Mouse (Mus musculus) midbrain, embryonic 16.5 days (tissue): Measurements from ENCODE around the gene Cdk5r1. TPM values are rescaled to one million over a fixed set of nuclear protein-coding genes. Genes with fewer than 3 reads are reported as not detected.
A peak's percentile ranks its signal among the peaks of the same experiment; 100 is the strongest.

Experiments
- ATAC-seq: fragments of 200-750 bp; cut with Nextera tagmentation; 2 replicates; pipeline ENCODE4 v1.8.0; 2017; ENCODE audit warnings: moderate TSS enrichment
- H3K27ac ChIP-seq: fragments of 300-500 bp; sonication (generic); 2 replicates; pipeline ENCODE4 v1.5.1; 2014; ENCODE audit warnings: mild to moderate bottlenecking, low read length, mixed read lengths
- H3K27me3 ChIP-seq: fragments of 300-500 bp; sonication (generic); 2 replicates; pipeline ENCODE4 v1.6.1; 2014; ENCODE audit warnings: low read depth, low read length, mixed read lengths; ENCODE audit not compliant: control insufficient read depth, insufficient read depth
- H3K36me3 ChIP-seq: fragments of 300-500 bp; sonication (generic); 2 replicates; pipeline ENCODE4 v1.6.1; 2014; ENCODE audit warnings: mild to moderate bottlenecking, low read length, moderate library complexity, mixed read lengths; ENCODE audit not compliant: control insufficient read depth, insufficient read depth
- H3K4me1 ChIP-seq: fragments of 300-500 bp; sonication (generic); 2 replicates; pipeline ENCODE4 v1.6.1; 2014; ENCODE audit warnings: mild to moderate bottlenecking, low read length, mixed read lengths; ENCODE audit not compliant: control insufficient read depth, insufficient read depth
- H3K4me2 ChIP-seq: fragments of 300-500 bp; sonication (generic); 2 replicates; pipeline ENCODE4 v1.6.1; 2014; ENCODE audit warnings: mild to moderate bottlenecking, low read length, mixed read lengths
- H3K4me3 ChIP-seq: fragments of 300-500 bp; sonication (generic); 2 replicates; pipeline ENCODE4 v1.5.1; 2014; ENCODE audit warnings: low read depth, mild to moderate bottlenecking, low read length, moderate library complexity, mixed read lengths
- H3K9ac ChIP-seq: fragments of 300-500 bp; sonication (generic); 2 replicates; pipeline ENCODE4 v1.6.1; 2014; ENCODE audit warnings: low read depth, low read length, mixed read lengths
- H3K9me3 ChIP-seq: fragments of 300-500 bp; sonication (generic); replicated peaks from 2 replicates; pipeline ENCODE4 v1.6.1; 2014; ENCODE audit warnings: mild to moderate bottlenecking, low read length, mixed read lengths; ENCODE audit not compliant: control insufficient read depth, poor library complexity, severe bottlenecking
- WGBS: fragments of 180-500 bp; shearing (Covaris S2); extraction: QIAGEN DNeasy Blood & Tissue Kit; methylation state at CpG from one replicate; pipeline ENCODE4 v1.1.7; 2014; 5-methylcytosine and 5-hydroxymethylcytosine counted together
- polyA plus RNA-seq: library from polyadenylated mRNA; unstranded; fragments of >200 nt; fragmentation: Nextera tagmentation; extraction: Ambion mirVana; gene quantifications from 2 replicates; pipeline ENCODE4 v1.2.1, GENCODE M21; 2015

Gene Cdk5r1
- polyA plus RNA-seq, 1 experiment from 2014 or later, result 90.2 TPM

DNA sequence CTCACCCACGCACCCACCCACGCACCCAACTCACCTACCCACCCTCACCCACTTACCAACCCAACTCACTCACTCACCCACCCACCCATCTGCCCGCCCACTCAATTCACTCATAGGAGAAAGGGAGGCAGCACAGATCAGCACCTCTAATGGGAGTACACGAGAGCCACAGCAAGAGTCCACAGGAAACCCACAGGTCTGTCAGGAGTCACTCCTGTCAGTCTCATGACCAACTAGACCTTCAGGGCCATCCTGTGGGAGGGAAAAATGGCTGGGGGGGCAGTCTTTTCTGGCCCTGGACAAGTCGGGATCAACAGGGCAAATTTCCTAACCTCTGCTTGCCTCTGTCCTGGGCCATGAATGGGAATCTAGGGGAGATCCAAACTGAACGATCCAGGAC lies 31.0 kb downstream of the Cdk5r1 start:
- 88% methylated on average over 6 of the region's 6 CpGs for WGBS
- Histone ChIP-seq H3K27ac (peak overlapping the region; percentile 19; the same call in 1 of the 2 replicates), H3K9me3 (no peaks in the 10 kb centered on the region), H3K4me2 (no peak overlapping the region), H3K27me3 (no peaks in the 10 kb centered on the region), H3K4me1 (peaks cover 53% of the 10 kb centered on the region), H3K4me3 (no peak overlapping the region), H3K36me3 (no peaks in the 10 kb centered on the region), H3K9ac (no peak overlapping the region)
- no peak for ATAC-seq

DNA sequence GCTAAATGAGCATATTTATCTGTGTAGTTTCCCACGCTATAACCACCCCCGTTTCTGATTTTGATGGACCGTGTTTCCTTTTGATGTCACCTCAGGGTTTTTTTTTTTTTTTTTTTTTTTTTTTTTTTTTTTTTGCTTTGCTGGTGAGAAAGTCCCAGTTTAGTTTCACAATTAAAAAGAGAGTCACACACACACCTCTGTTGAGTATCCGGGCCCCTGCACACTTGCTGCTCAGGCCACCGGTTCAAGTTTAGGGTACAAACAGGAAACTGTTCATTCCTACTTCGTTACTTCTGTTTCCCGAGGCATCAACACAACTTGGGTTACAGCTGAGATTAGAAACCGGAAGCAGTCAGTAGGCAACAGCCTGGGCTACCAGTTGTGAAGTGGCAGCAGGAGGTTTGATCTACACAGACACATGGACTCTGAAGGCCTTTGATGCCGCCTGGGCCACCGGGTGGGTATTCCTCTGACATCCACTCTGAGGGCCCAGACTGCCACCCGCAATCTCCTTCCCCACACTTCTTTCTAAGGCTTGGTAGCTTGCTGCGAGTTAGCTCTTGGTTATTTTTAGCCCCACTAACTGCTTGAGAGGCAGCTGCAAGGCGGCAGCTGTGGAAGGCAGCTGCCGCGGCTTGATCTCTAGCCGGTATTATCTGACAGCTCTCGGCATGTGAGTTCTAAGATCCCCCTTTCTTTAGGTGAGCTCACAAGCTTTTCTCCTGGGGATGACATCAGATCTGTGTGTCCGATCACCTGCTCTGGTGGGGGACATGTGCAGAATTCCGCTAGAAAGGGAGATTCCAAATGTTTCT lies 31.7 kb downstream of the Cdk5r1 start:
- Histone ChIP-seq H3K4me1 (peaks cover 49% of the 10 kb centered on the region), H3K9ac (peak overlapping the region; percentile 35; the same call in 1 of the 2 replicates), H3K4me2 (peak overlapping the region; percentile 21)

DNA sequence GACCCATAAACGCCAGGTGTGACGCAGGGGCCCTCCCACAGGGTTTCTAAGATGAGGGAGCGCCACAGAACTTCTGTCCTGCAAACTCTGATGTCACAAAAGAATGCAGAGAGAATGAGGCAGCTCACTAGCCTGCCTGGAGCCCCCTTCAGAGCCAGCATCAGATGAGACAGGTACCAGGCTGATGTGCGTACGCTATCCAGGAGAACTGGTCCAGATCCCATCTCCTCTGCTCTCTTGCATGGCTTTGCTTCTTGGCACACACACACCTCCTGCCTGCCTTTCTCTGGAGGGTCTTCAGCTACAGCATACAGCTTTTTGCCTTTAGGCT lies 32.3 kb downstream of the Cdk5r1 start:
- 54% methylated on average over 5 of the region's 5 CpGs for WGBS
- no peaks in the 10 kb centered on the region for H3K36me3 ChIP-seq
- H3K9ac ChIP-seq, result peak overlapping the region; percentile 35
- H3K27ac ChIP-seq, result peak overlapping the region; percentile 78
- peak overlapping the region; percentile 21 for H3K4me2 ChIP-seq
- no peak overlapping the region for H3K4me3 ChIP-seq
- peaks cover 50% of the 10 kb centered on the region for H3K4me1 ChIP-seq
- ATAC-seq, result no peak
- H3K9me3 ChIP-seq, result no peaks in the 10 kb centered on the region
- no peaks in the 10 kb centered on the region for H3K27me3 ChIP-seq

More for the DNA sequence above, 31.7 kb downstream of the Cdk5r1 start:
- Histone ChIP-seq H3K27me3 (no peaks in the 10 kb centered on the region), H3K9me3 (no peaks in the 10 kb centered on the region), H3K4me3 (no peak overlapping the region), H3K27ac (peak overlapping the region; percentile 78), H3K36me3 (no peaks in the 10 kb centered on the region)
- 35% methylated on average over 19 of the region's 19 CpGs for WGBS
- no peak for ATAC-seq

DNA sequence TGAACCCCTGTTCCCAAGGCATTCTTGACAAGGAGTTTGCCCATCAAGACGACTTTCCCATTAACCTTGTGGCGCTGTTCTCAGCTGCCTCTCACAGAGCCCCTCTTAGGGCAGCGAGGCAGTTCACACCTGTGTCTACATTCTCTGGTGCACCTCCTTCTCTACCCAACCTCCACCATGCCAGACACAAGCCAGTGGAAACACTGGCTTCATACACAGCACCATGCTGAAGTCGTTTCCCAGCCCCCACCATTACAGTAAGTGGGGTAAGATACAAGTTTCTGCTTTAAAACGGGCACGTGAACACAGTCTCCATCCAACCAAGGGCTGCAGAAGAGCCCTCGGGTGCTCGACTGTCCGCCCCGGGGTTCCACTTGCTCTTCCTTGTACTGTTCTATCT lies 33.3 kb downstream of the Cdk5r1 start:
- WGBS, result 83% methylated on average over 10 of the region's 10 CpGs
- Histone ChIP-seq H3K36me3 (no peaks in the 10 kb centered on the region), H3K27ac (peak overlapping the region; percentile 13; the same call in 1 of the 2 replicates), H3K4me2 (no peak overlapping the region), H3K27me3 (no peaks in the 10 kb centered on the region), H3K9me3 (no peaks in the 10 kb centered on the region), H3K4me3 (no peak overlapping the region), H3K9ac (no peak overlapping the region), H3K4me1 (peaks cover 47% of the 10 kb centered on the region)
- no peak for ATAC-seq

DNA sequence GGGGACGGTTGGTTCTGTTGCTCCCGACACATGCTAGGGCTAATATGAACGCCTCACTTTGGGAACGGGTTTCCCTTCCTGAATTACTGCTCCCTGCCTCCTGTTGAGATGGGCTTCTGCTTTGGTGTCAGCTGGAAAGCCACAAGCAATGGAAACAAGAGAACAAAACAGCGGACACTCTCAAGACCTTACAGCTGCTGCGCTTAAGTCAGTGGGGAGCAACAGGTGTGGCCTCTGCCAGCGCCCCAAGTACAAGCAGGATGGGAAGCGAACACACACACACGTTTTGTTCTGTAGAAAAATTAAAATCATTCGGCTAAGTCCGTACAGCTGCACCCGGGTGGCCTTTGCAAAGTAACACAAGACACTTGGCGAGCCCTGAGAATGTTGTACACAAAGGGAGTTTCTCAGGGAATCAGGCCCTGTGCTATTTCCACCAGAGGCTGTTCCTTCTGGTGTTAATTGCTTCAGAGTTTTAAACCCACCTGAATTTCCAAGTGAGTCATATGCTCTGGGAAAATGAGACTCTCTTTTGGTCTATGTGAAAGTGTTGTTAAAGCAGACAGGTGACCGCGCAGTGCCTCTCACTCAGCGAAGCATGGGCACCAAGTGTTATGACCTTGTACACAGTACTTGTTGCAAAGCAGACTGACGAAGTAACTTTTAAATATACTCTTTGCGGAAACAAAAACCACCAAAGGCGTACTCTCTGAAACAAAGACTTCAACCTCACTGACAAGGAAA lies 35.7 kb downstream of the Cdk5r1 start:
- Histone ChIP-seq H3K4me2 (no peak overlapping the region), H3K4me3 (no peak overlapping the region), H3K9me3 (no peaks in the 10 kb centered on the region), H3K27me3 (no peaks in the 10 kb centered on the region), H3K27ac (no peak overlapping the region), H3K4me1 (peaks cover 43% of the 10 kb centered on the region), H3K36me3 (no peaks in the 10 kb centered on the region), H3K9ac (no peak overlapping the region)
- no peak for ATAC-seq
- WGBS, result 64% methylated on average over 19 of the region's 19 CpGs

DNA sequence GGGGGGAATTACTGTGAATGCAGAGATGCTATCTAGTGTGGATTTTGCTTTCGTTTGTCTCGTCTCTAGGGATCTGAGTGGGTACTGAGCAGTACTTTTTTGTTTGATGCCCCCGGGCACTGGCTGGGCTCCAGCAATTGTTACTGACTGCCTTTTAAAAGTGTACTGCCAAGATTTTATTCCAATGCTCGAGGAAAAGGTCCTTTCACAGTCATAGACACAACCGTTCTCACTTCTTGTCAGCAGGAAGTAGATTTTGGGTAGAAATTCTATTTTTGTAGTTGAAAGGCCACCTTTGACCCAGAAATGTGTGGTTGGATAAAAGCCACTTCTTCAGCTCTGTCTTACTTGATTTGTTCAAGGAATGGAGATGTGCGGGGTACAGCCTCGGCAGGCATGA lies 37.0 kb downstream of the Cdk5r1 start:
- no peak for ATAC-seq
- Histone ChIP-seq H3K27ac (peak overlapping the region; percentile 41; the same call in 1 of the 2 replicates), H3K36me3 (no peaks in the 10 kb centered on the region), H3K27me3 (no peaks in the 10 kb centered on the region), H3K4me2 (no peak overlapping the region), H3K4me3 (no peak overlapping the region), H3K9ac (no peak overlapping the region), H3K4me1 (peaks cover 50% of the 10 kb centered on the region), H3K9me3 (no peaks in the 10 kb centered on the region)
- WGBS, result 32% methylated on average over 7 of the region's 7 CpGs

DNA sequence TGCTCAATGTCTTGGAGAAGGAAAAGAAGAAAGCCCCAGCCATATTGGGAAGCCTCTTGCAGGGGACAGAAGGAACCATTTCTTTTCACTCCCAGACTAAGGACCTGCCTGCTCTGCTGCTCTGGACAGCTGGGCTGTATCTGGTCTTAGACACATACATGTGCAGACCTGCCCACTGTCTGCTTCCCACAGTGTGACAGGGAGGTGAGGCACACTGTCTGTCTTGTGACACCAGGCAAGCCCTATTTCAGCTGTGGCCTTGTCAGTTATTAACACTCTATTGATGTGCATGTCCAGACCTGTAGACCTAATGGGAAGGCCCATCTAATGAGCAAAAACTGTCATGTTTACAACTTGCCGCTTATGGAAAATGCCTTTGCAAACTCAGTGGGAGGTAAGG lies 38.5 kb downstream of the Cdk5r1 start:
- no peak overlapping the region for H3K9ac ChIP-seq
- ATAC-seq, result no peak
- H3K4me3 ChIP-seq, result no peak overlapping the region
- 38% methylated on average over 1 of the region's 1 CpGs for WGBS
- H3K4me2 ChIP-seq, result no peak overlapping the region
- H3K9me3 ChIP-seq, result no peaks in the 10 kb centered on the region
- no peaks in the 10 kb centered on the region for H3K27me3 ChIP-seq
- no peaks in the 10 kb centered on the region for H3K36me3 ChIP-seq
- peak overlapping the region; percentile 5; the same call in 1 of the 2 replicates for H3K27ac ChIP-seq
- peaks cover 49% of the 10 kb centered on the region for H3K4me1 ChIP-seq

DNA sequence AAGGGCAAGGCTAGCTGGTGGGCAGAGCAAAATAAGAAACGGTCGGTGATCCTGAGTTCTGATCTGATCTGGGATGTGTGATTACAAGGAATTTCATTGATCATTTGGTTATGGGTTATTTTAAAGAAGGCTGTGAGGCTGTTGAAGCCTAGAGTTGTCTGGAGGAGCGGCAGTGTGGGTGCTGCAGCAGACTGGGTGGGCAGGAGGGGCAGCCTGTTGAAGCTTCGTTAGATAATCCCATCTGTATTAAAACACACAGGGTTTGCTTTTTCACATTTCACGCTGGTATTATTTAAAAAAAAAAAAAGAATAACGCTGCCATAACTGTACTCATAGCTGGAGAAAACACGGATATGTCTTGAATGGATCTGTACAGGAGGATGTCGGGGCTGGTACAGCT lies 39.1 kb downstream of the Cdk5r1 start:
- Histone ChIP-seq H3K27ac (peak overlapping the region; percentile 4; the same call in 1 of the 2 replicates), H3K4me2 (no peak overlapping the region), H3K9me3 (no peaks in the 10 kb centered on the region), H3K27me3 (no peaks in the 10 kb centered on the region), H3K36me3 (no peaks in the 10 kb centered on the region), H3K9ac (no peak overlapping the region), H3K4me1 (peaks cover 49% of the 10 kb centered on the region), H3K4me3 (no peak overlapping the region)
- 74% methylated on average over 8 of the region's 8 CpGs for WGBS
- ATAC-seq, result no peak
